In genomic region chr7:143495104-143495961, GRCm38 (mm10) we compare ENCODE assay signal across 28 mouse cellular contexts. TPM values are rescaled to one million over a fixed set of nuclear protein-coding genes. Genes with fewer than 3 reads are reported as not detected.
DNase-seq lines count a peak whose midpoint lies in the region; ATAC-seq and TF ChIP-seq lines count a peak whose summit lies in the region.
"Had no signal": no experiment of that assay in that cellular context is flagged by ENCODE, and none has a peak within 500 bp of the region (broad histone marks: within the 10 kb centered on the region; RNA-seq: fewer than 3 reads in every experiment).

No protein-coding gene starts in this region.

- H3K27ac ChIP-seq in kidney, adult 2 months (ENCODE audit: insufficient read depth, low read depth, low read length): no peak overlapping the region
- no peak overlapping the region for H3K27ac ChIP-seq in stomach, postnatal 0 days (replicated peaks)
- H3K27ac ChIP-seq: embryonic facial prominence, embryonic 12.5 days; heart, adult 2 months; kidney, postnatal 0 days; lung, embryonic 15.5 days; midbrain, embryonic 10.5 days; midbrain, embryonic 15.5 days; neural tube, embryonic 15.5 days had no signal

- no peak for TF ChIP-seq POLR2A in kidney, adult 2 months (IDR thresholded peaks at IDR 0.05; ENCODE audit: low read depth, low read length)

- TF ChIP-seq EP300 in stomach, postnatal 0 days (optimal IDR thresholded peaks at IDR 0.05): no peak

- H3K4me2 ChIP-seq in stomach, postnatal 0 days (replicated peaks; ENCODE audit: low read depth): no peak overlapping the region
- H3K4me2 ChIP-seq: embryonic facial prominence, embryonic 12.5 days; lung, embryonic 15.5 days; midbrain, embryonic 15.5 days; neural tube, embryonic 15.5 days had no signal

- TF ChIP-seq CTCF in kidney, adult 2 months (conservative IDR thresholded peaks at IDR 0.05; ENCODE audit: insufficient read depth, insufficient read length, low read depth, low read length): no peak
- no peak for TF ChIP-seq CTCF in stomach, postnatal 0 days (IDR thresholded peaks at IDR 0.05; ENCODE audit: low read depth)

- H3K9ac ChIP-seq in stomach, postnatal 0 days (ENCODE audit: low read length): no peak overlapping the region
- H3K9ac ChIP-seq: embryonic facial prominence, embryonic 12.5 days; lung, embryonic 15.5 days; midbrain, embryonic 15.5 days; neural tube, embryonic 15.5 days had no signal

- H3K27me3 ChIP-seq in kidney, adult 2 months (replicated peaks; ENCODE audit: control insufficient read depth, insufficient read depth, low read length): no peaks in the 10 kb centered on the region
- no peaks in the 10 kb centered on the region for H3K27me3 ChIP-seq in stomach, postnatal 0 days (ENCODE audit: control insufficient read depth, insufficient read depth, low read length)

- no peaks in the 10 kb centered on the region for H3K9me3 ChIP-seq in stomach, postnatal 0 days (ENCODE audit: control insufficient read depth, low read length)
- H3K9me3 ChIP-seq: embryonic facial prominence, embryonic 12.5 days; lung, embryonic 15.5 days; midbrain, embryonic 10.5 days; midbrain, embryonic 15.5 days; neural tube, embryonic 15.5 days had no signal

- 65% methylated on average over 8 of the region's 8 CpGs for WGBS in kidney, adult 2 months
- WGBS in stomach, postnatal 0 days: 55% methylated on average over 8 of the region's 8 CpGs

- H3K4me1 ChIP-seq in kidney, adult 2 months (ENCODE audit: control insufficient read depth, insufficient read depth, low read length): peaks cover 1% of the 10 kb centered on the region; the same call in 1 of the 2 replicates
- no peaks in the 10 kb centered on the region for H3K4me1 ChIP-seq in stomach, postnatal 0 days (replicated peaks; ENCODE audit: control insufficient read depth, insufficient read depth)
- H3K4me1 ChIP-seq: embryonic facial prominence, embryonic 12.5 days; lung, embryonic 15.5 days; midbrain, embryonic 10.5 days; midbrain, embryonic 15.5 days; neural tube, embryonic 15.5 days had no signal

- H3K4me3 ChIP-seq in kidney, adult 2 months (ENCODE audit: insufficient read depth, low read depth, low read length): no peak overlapping the region
- H3K4me3 ChIP-seq in stomach, postnatal 0 days (ENCODE audit: low read depth, low read length): no peak overlapping the region
- H3K4me3 ChIP-seq: embryonic facial prominence, embryonic 12.5 days; heart, adult 2 months; lung, embryonic 15.5 days; midbrain, embryonic 10.5 days; midbrain, embryonic 15.5 days; neural tube, embryonic 15.5 days had no signal

- peak; percentile 43 for DNase-seq in kidney, adult 2 months
- DNase-seq in kidney, postnatal 4 days: no peak
- DNase-seq in stomach, postnatal 0 days (ENCODE audit: low spot score): peak; percentile 36
- no peak for DNase-seq in lung, postnatal 4 days
- DNase-seq in testis, postnatal 10 days (ENCODE audit: low spot score): no peak
- DNase-seq in heart, adult 8-10 months (ENCODE audit: low spot score): no peak
- DNase-seq: adrenal gland, adult 8-10 months; cerebellum, adult 2 months; cerebellum, postnatal 25 days; embryo, embryonic 11 days; gastrocnemius, postnatal 14 days; heart, adult 2 months; heart, postnatal 14 days; kidney, adult 8-10 months; layer of hippocampus, adult 9-11 months; retina, postnatal 1 day; right cerebral cortex, postnatal 14 days had no signal

- no peaks in the 10 kb centered on the region for H3K36me3 ChIP-seq in kidney, adult 2 months (ENCODE audit: control insufficient read depth, insufficient read depth, low read length)
- no peaks in the 10 kb centered on the region for H3K36me3 ChIP-seq in stomach, postnatal 0 days (ENCODE audit: control insufficient read depth, insufficient read depth, low read length)
- H3K36me3 ChIP-seq: embryonic facial prominence, embryonic 12.5 days; lung, embryonic 15.5 days; midbrain, embryonic 10.5 days; midbrain, embryonic 15.5 days; neural tube, embryonic 15.5 days had no signal

- peak; percentile 50 for ATAC-seq in granulocyte monocyte progenitor cell, adult 5-6 weeks (replicated peaks; ENCODE audit: poor library complexity, severe bottlenecking)
- peak; percentile 43 for ATAC-seq in megakaryocyte, adult 5-6 weeks (ENCODE audit: poor library complexity, severe bottlenecking)
- peak; percentile 63 for ATAC-seq in stomach, postnatal 0 days (ENCODE audit: low FRiP score, low TSS enrichment)
- ATAC-seq: activated CD4-positive, CD25-positive, alpha-beta regulatory T cell, adult 4 months; forebrain, embryonic 14.5 days; midbrain, embryonic 15.5 days had no signal

RNA-seq across cellular contexts. Expression of gene Phlda2, which starts 7.6 kb away (rescaled TPM):
- polyA plus RNA-seq in kidney, adult 2 months (2012; rRNA removed): 46.6 and 50.2 TPM in 2 replicates
- not detected in 2 replicates for total RNA-seq in granulocyte monocyte progenitor cell, adult 5-6 weeks (2014; fragmentation: Nextera tagmentation)
- not detected in 2 replicates for total RNA-seq in granulocyte monocyte progenitor cell, adult 5-6 weeks (2017)
- total RNA-seq in megakaryocyte, adult 5-6 weeks (2015): not detected in 2 replicates
- not detected in 2 replicates for total RNA-seq in megakaryocyte, adult 5-6 weeks (2017)
- polyA plus RNA-seq in stomach, postnatal 0 days (2015; fragmentation: Nextera tagmentation; extraction: Ambion mirVana): 15.3 and 16.8 TPM in 2 replicates
- not detected for total RNA-seq in heart, adult 8-10 months (2022)
- total RNA-seq: gastrocnemius, postnatal 14 days; heart, adult 2 months; heart, postnatal 14 days; left cerebral cortex, postnatal 14 days had no signal
- polyA plus RNA-seq: activated CD4-positive, CD25-positive, alpha-beta regulatory T cell, adult 4 months; cerebellum, adult 2 months; heart, adult 2 months had no signal

RNA-seq across cellular contexts. Expression of gene Slc22a18, which starts 21.8 kb away (rescaled TPM):
- 1,125 and 1,412 TPM in 2 replicates for polyA plus RNA-seq in kidney, adult 2 months (2012; rRNA removed)
- 0.88 and 1.8 TPM in 2 replicates for total RNA-seq in granulocyte monocyte progenitor cell, adult 5-6 weeks (2014; fragmentation: Nextera tagmentation)
- total RNA-seq in granulocyte monocyte progenitor cell, adult 5-6 weeks (2017): 0.67 TPM in 1 of 2 replicates, not detected in the other
- total RNA-seq in megakaryocyte, adult 5-6 weeks (2015): 1.2 and 1.3 TPM in 2 replicates
- total RNA-seq in megakaryocyte, adult 5-6 weeks (2017): 0.94 and 1.7 TPM in 2 replicates
- 27.0 and 28.1 TPM in 2 replicates for polyA plus RNA-seq in stomach, postnatal 0 days (2015; fragmentation: Nextera tagmentation; extraction: Ambion mirVana)
- under 1 TPM; 0.52 to 0.85 (median 0.54) TPM for total RNA-seq in heart, adult 8-10 months (2022)

RNA-seq across cellular contexts. Expression of gene Cdkn1c, which starts 34.5 kb away (rescaled TPM):
- 30.8 and 31.0 TPM in 2 replicates for polyA plus RNA-seq in kidney, adult 2 months (2012; rRNA removed)
- not detected in 2 replicates for total RNA-seq in granulocyte monocyte progenitor cell, adult 5-6 weeks (2014; fragmentation: Nextera tagmentation)
- total RNA-seq in granulocyte monocyte progenitor cell, adult 5-6 weeks (2017): 0.41 TPM in 1 of 2 replicates, not detected in the other
- total RNA-seq in megakaryocyte, adult 5-6 weeks (2015): 1.3 and 2.3 TPM in 2 replicates
- 0.41 and 0.95 TPM in 2 replicates for total RNA-seq in megakaryocyte, adult 5-6 weeks (2017)
- polyA plus RNA-seq in stomach, postnatal 0 days (2015; fragmentation: Nextera tagmentation; extraction: Ambion mirVana): 185 and 199 TPM in 2 replicates
- 10 to 100 TPM; 27.9 to 44.7 (median 34.9) TPM for total RNA-seq in heart, adult 8-10 months (2022)

RNA-seq across cellular contexts. Expression of gene Nap1l4, which starts 53.6 kb away (rescaled TPM):
- polyA plus RNA-seq in kidney, adult 2 months (2012; rRNA removed): 60.2 and 68.7 TPM in 2 replicates
- 85.5 and 133 TPM in 2 replicates for total RNA-seq in granulocyte monocyte progenitor cell, adult 5-6 weeks (2014; fragmentation: Nextera tagmentation)
- total RNA-seq in granulocyte monocyte progenitor cell, adult 5-6 weeks (2017): 126 and 136 TPM in 2 replicates
- total RNA-seq in megakaryocyte, adult 5-6 weeks (2015): 52.4 and 55.3 TPM in 2 replicates
- 105 and 107 TPM in 2 replicates for total RNA-seq in megakaryocyte, adult 5-6 weeks (2017)
- 98.5 and 99.4 TPM in 2 replicates for polyA plus RNA-seq in stomach, postnatal 0 days (2015; fragmentation: Nextera tagmentation; extraction: Ambion mirVana)
- 100 to 1,000 TPM; 172 to 189 (median 180) TPM for total RNA-seq in heart, adult 8-10 months (2022)

Comparison
In these comparisons a context has a peak if more than half of its experiments do, and no peak if none do; other contexts are left out.
1. DNase-seq: peak in kidney, adult 2 months (single experiment) and stomach, postnatal 0 days (single experiment); none in kidney, postnatal 4 days (0 of 2), lung, postnatal 4 days (0 of 2), testis, postnatal 10 days (single experiment) and heart, adult 8-10 months (single experiment).
2. RNA of gene Cdkn1c, which starts 34.5 kb away (total RNA-seq): 27.9 to 44.7 TPM in heart, adult 8-10 months; 0.41 to 2.3 TPM in megakaryocyte, adult 5-6 weeks and 0.41 TPM in granulocyte monocyte progenitor cell, adult 5-6 weeks; every median in the first group is over 4 times any median in the second.
3. Peak in every context shown above with its lines, with median percentiles within 50 percentile points of each other: ATAC-seq.